Mouse (Mus musculus) liver, adult (tissue): ENCODE results near the gene Olfr761.

ENCODE experiments used
- GATA4 ChIP-seq: IDR thresholded peaks from 2 replicates; pipeline ENCODE4 v1.6.1; 2014; ENCODE audit warnings: mild to moderate bottlenecking, low read length; ENCODE audit not compliant: insufficient replicate concordance

Gene Olfr761

DNA sequence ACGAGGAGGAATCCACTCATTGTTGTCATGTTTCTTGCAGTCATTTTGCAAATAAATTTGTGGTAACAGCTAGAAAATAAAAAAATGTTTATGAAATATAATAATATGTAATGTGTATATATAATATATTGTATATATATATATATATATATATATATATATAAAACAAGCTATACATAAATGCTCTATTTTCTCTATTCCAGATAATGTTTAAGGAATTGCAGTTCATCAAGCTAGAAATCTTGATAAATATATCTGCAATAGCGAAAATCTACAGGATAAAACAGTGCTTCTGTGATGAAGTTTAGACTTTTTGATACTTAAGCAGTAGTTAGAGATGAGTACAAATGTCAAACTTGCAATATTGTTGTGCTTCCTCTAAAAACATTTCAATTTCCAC lies at the start of gene Olfr761:
Gene Olfr761, minus strand, starts transcription at position 101 of the 400 bp plus-strand sequence.
- TF ChIP-seq GATA4: no peak

DNA sequence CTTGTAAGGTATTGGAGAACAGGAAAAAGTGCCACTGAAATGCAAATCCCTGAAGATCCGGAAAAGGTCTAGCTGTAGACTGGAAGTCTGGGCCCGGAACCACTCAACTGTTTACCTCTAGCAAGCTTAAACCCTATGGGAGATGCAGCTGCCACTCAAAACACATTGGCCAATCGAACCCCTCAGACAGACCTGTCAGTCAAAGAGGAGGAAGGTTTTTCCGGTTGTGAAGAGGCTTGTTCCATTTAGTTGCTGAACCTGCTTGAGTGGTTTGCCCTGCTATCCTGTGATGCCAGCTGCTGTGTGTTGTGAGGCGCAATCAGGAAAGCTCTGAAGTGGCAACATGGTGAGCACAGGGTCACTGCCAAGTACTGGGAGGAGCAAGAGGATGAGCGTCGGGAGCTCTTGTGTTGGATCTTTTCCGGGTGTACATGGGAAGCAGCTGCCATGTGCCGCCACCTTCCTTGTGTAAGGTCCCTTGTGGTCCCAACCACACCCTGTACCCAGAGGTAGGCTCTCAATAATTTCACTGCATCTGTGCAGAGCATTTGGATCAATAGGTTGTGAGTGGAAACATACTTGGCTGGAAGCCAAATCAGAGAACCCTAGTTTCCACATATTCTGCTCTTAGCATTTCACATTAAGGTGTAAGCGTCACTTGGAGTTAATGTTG lies 42.9 kb upstream of the Olfr761 start:
- no peak for TF ChIP-seq GATA4

DNA sequence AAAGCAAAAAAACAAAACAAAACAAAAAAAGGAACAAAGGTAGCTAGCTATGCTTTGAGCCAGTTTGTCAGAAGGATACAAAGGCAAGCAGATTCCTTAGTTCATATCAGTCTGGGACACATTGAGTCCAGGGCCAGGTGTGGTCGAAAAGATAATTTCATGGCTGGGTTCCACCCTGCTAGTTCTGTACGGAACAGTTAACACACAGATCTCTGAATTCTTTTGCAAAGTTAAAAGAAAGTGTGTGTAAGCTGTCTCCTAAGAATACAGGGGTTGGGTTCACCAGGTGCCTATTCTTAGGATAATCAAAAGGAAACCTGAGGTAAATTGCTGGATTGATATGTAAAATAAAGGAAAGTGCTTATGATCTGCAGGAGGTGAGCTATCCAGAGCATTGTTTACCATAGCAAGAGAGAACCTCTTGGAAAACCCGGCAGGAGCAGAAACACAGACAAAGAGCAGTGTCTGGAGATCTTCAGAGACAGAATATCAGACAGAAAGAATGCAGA lies 37.6 kb upstream of the Olfr761 start:
- TF ChIP-seq GATA4: no peak

DNA sequence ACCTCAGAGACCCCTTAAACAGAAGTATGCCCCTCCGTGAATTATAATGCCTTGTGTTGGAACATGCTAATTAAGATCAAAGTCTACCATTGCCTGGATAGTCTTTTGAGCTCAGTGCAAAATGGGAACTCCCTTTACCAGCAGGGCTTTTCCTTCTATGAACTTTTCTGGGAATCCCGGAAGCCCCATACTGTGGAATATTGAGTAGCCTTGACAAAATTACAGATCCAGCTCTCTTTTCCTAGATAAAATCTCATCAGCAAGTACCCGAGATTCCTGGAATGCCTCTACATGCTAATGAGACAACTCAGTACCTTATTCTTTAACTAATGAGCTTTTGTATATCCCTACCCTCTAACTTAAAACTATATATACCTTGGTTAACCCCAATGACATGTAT lies 20.7 kb upstream of the Olfr761 start:
- no peak for TF ChIP-seq GATA4

DNA sequence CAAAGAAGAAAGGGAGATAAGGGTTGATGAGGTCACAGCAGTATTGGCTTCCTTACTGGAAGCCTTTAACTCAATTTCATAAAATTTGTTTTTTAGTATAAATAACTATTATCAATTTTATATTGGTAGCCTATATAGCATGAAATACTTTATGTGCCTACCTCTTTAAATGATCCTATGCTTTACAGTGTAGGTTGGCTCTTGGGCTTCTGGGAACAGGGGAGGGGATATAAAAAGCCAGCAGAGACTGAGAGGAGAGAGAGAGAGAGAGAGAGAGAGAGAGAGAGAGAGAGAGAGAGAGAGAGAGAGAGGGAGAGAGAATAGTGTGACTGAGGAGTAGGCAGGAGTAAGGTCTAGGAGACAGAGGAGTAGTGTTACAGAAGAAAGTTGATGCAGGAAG lies 32.6 kb downstream of the Olfr761 start, which contains the start of gene Olfr128:
Gene Olfr128, plus strand, starts transcription at position 301 of the 400 bp plus-strand sequence.
- TF ChIP-seq GATA4: no peak
